Mouse (Mus musculus) hindbrain, embryonic 13.5 days (tissue): Measurements from ENCODE around the gene Pla2g2d. TPM values are rescaled to one million over a fixed set of nuclear protein-coding genes. Genes with fewer than 3 reads are reported as not detected.
"Not testable (repeated sequence)": the region's sequence is repeated elsewhere in the genome, so short reads cannot be mapped to it uniquely, and the experiment has no call there.

Experiments
- ATAC-seq: fragments of 200-750 bp; cut with Nextera tagmentation; 2 replicates; pipeline ENCODE4 v1.8.0; 2017; ENCODE audit warnings: moderate TSS enrichment; ENCODE audit not compliant: low FRiP score
- H3K27ac ChIP-seq: fragments of 300-500 bp; sonication (generic); 2 replicates; pipeline ENCODE4 v1.5.1; 2015; ENCODE audit warnings: inconsistent platforms, mild to moderate bottlenecking, moderate library complexity
- H3K27me3 ChIP-seq: fragments of 300-500 bp; sonication (generic); 2 replicates; pipeline ENCODE4 v1.6.1; 2015; ENCODE audit warnings: mild to moderate bottlenecking, inconsistent platforms
- H3K36me3 ChIP-seq: fragments of 300-500 bp; sonication (generic); 2 replicates; pipeline ENCODE4 v1.6.1; 2015; ENCODE audit warnings: mild to moderate bottlenecking, inconsistent platforms
- H3K4me1 ChIP-seq: fragments of 300-500 bp; sonication (generic); replicated peaks from 2 replicates; pipeline ENCODE4 v1.6.1; 2015; ENCODE audit warnings: inconsistent platforms
- H3K4me2 ChIP-seq: fragments of 300-500 bp; sonication (generic); 2 replicates; pipeline ENCODE4 v1.6.1; 2015; ENCODE audit warnings: inconsistent platforms, mild to moderate bottlenecking, moderate library complexity
- H3K4me3 ChIP-seq: fragments of 300-500 bp; sonication (generic); 2 replicates; pipeline ENCODE4 v1.5.1; 2015; ENCODE audit warnings: mild to moderate bottlenecking, inconsistent platforms
- H3K9ac ChIP-seq: fragments of 300-500 bp; sonication (generic); 2 replicates; pipeline ENCODE4 v1.6.1; 2015; ENCODE audit warnings: mild to moderate bottlenecking, inconsistent platforms
- H3K9me3 ChIP-seq: fragments of 300-500 bp; sonication (generic); 2 replicates; pipeline ENCODE4 v1.6.1; 2016; ENCODE audit warnings: inconsistent platforms
- WGBS: fragments of 180-500 bp; shearing (Covaris S2); methylation state at CpG from one replicate; pipeline ENCODE4 v1.1.7; 2015; 5-methylcytosine and 5-hydroxymethylcytosine counted together
- polyA plus RNA-seq: library from polyadenylated mRNA; unstranded; fragments of >200 nt; fragmentation: Nextera tagmentation; extraction: Ambion mirVana; gene quantifications from 2 replicates; pipeline ENCODE4 v1.2.1, GENCODE M21; 2015

Gene Pla2g2d
- polyA plus RNA-seq, 1 experiment from 2014 or later, result 0.90 TPM

DNA sequence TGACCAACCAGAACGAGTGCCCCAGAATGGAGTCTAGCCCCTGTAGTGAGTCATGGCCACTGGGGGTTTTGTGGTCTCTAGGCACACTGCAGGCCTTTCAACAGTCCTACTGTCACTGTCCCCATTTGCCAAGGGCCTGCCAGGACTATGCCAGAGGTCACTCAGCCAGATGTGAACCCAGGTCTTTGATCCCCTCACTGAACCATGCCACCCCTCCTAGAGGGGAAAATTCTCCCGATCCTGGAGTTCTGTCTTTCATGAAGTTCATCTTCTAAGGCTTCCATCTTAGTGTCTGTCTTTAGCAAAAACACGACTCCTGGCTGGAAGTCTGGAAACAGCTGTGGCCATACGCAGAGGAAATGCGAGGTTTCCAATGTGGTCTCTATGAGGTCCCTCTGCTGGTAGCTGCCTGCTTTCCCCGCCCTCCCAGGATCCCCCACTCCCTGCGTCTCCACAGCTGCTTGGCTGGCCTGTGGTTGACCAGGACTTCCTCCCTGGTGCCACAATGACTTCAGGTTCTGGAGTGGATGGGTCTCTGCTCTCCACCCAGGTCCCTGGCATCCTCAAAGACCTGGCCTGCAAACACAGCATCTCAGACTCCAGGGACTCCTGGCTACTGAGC lies 31.5 kb downstream of the Pla2g2d start:
- Histone ChIP-seq H3K27ac (no peak overlapping the region), H3K27me3 (no peaks in the 10 kb centered on the region; the same call in 1 of the 2 replicates), H3K36me3 (no peaks in the 10 kb centered on the region), H3K9ac (no peak overlapping the region), H3K4me2 (no peak overlapping the region), H3K9me3 (no peaks in the 10 kb centered on the region), H3K4me3 (no peak overlapping the region), H3K4me1 (peaks cover 8% of the 10 kb centered on the region; the same call in 1 of the 2 replicates)
- no peak for ATAC-seq
- 77% methylated on average over 7 of the region's 7 CpGs for WGBS

DNA sequence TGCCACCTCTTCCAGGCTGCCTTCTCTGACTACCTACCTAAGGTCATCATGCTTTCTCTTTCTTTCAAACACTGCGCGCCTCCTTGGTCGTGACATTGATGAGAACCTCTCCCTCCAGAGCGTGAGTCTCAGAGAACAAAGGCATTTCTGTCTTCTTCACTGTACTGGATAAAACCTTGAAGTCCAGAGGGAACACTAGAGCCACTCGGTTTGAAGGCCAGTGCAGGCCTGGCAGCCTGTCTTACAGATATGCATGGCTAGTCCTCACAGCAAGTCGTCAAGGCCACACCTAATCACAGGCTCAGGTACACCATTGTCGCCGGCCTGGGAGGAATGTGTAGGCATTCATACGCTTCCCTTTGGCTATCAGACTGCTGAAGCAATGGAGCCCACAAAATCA lies 40.6 kb downstream of the Pla2g2d start:
- 84% methylated on average over 9 of the region's 9 CpGs for WGBS

DNA sequence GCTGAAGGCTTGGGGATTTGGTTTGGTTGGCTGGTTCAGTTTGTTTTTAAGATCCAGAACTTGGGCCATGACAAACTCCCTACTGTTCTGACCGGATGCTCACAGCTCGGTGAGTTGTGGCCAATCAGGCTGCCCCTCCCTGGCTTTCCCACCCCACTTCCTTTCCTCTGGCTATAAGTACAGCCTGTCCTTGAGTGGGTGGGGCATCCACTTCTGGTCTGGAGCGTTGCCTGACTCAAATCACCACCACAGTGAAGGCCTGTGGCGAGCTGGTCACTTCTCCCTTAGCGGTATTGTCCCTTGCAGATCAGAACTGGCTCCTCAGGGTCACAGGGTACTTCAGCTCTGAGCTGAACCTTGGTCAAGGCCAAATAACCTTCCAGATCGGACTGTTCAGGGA lies 42.2 kb downstream of the Pla2g2d start:
- no peak overlapping the region for H3K4me2 ChIP-seq
- no peaks in the 10 kb centered on the region for H3K36me3 ChIP-seq
- H3K4me1 ChIP-seq, result no peaks in the 10 kb centered on the region
- ATAC-seq, result no peak
- no peak overlapping the region for H3K9ac ChIP-seq
- H3K4me3 ChIP-seq, result no peak overlapping the region
- 80% methylated on average over 6 of the region's 6 CpGs for WGBS
- no peaks in the 10 kb centered on the region for H3K27me3 ChIP-seq
- H3K9me3 ChIP-seq, result no peaks in the 10 kb centered on the region; the same call in 1 of the 2 replicates
- no peak overlapping the region for H3K27ac ChIP-seq

More for the DNA sequence above, 40.6 kb downstream of the Pla2g2d start:
- no peak for ATAC-seq
- no peaks in the 10 kb centered on the region for H3K36me3 ChIP-seq
- H3K9me3 ChIP-seq, result no peaks in the 10 kb centered on the region
- H3K4me1 ChIP-seq, result no peaks in the 10 kb centered on the region
- no peak overlapping the region for H3K9ac ChIP-seq
- H3K4me2 ChIP-seq, result no peak overlapping the region
- H3K27ac ChIP-seq, result no peak overlapping the region
- H3K27me3 ChIP-seq, result no peaks in the 10 kb centered on the region
- no peak overlapping the region for H3K4me3 ChIP-seq

DNA sequence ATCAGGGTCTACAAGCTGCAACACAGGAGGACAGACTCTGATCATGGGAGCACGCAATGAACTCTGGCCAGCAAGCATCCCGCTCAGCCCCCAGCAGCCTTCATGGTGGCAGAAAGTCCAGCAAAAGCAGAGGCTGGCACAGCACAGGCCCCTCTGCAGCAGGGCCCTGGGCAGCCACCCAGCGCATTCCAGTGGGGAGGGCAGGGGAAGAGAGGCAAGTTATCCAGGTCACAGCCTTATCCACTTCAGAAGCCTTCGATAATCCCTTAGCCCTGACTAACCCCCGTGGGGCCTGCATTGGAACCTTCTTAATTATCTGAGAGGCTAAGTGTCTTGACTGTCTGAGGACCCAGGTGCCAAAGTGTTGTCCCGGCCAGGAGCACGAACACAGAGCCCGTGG lies 43.6 kb downstream of the Pla2g2d start:
- WGBS, result 58% methylated on average over 8 of the region's 8 CpGs
- ATAC-seq, result no peak
- no peaks in the 10 kb centered on the region for H3K27me3 ChIP-seq
- H3K36me3 ChIP-seq, result no peaks in the 10 kb centered on the region
- no peaks in the 10 kb centered on the region for H3K4me1 ChIP-seq
- no peaks in the 10 kb centered on the region; the same call in 1 of the 2 replicates for H3K9me3 ChIP-seq
- H3K4me3 ChIP-seq, result no peak overlapping the region
- H3K9ac ChIP-seq, result no peak overlapping the region
- H3K27ac ChIP-seq, result no peak overlapping the region
- H3K4me2 ChIP-seq, result no peak overlapping the region

DNA sequence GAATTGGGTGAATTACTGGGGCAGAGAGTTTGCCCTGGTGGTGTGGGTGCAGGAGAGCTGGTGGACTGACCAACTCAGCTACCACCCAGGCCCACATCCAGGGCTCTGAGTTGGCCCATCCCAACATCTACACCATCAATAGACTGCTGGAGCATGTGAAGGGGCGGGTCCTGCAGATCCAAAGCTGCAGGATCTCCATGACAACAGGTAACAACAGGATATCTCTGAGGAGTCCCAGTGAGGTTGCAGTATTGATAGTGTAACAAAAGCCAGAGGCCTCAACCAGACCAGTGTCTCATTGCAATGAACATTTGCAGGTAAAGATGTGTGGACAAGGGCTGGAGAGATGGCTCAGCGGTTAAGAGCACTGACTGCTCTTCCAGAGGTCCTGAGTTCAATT lies 45.5 kb downstream of the Pla2g2d start:
- no peak for ATAC-seq
- Histone ChIP-seq H3K27ac (no peak overlapping the region), H3K4me1 (no peaks in the 10 kb centered on the region), H3K36me3 (no peaks in the 10 kb centered on the region), H3K4me2 (no peak overlapping the region), H3K27me3 (no peaks in the 10 kb centered on the region), H3K9ac (no peak overlapping the region), H3K9me3 (no peaks in the 10 kb centered on the region; the same call in 1 of the 2 replicates), H3K4me3 (no peak overlapping the region)
- 82% methylated on average over 2 of the region's 2 CpGs for WGBS

DNA sequence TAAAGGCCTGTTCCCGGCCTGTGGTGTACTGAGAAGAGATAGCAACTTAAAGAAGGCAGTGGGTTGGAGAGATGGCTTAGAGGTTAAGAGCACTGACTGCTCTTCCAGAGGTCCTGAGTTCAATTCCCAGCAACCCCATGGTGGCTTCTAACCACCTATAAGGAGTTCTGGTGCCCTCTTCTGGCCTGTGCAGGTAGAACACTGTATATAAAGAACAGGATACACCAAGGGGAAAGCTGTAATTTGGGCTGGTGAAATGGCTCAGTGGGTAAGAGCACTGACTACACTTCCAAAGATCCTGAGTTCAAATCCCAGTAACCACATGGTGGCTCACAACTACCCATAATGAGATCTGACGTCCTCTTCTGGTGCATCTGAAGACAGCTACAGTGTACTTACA lies 48.6 kb downstream of the Pla2g2d start:
- not testable (repeated sequence) for H3K36me3 ChIP-seq, ATAC-seq, H3K9me3 ChIP-seq, H3K4me1 ChIP-seq, H3K4me3 ChIP-seq, H3K27ac ChIP-seq, H3K27me3 ChIP-seq, H3K4me2 ChIP-seq, H3K9ac ChIP-seq
- WGBS, result 79% methylated on average over 2 of the region's 2 CpGs

DNA sequence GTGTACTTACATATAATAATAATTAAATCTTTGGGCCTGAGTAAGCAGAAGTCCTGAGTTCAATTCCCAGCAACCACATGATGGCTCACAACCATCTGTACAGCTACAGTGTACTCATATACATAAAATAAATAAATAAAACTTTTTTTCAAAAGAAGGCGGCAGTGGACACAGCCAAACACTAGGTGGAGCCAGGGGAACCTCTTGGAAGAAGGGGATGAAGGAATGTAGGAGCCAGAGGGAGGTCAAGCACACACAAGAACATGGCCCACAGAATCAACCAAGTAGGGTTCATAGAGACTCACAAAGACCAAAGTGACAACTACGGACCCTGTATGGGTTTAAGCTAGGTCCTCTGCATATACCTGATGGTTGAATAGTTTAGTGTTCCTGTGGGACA lies 49.1 kb downstream of the Pla2g2d start:
- Histone ChIP-seq H3K36me3 (no peaks in the 10 kb centered on the region), H3K4me2 (no peak overlapping the region), H3K4me1 (no peaks in the 10 kb centered on the region), H3K27me3 (no peaks in the 10 kb centered on the region), H3K27ac (no peak overlapping the region), H3K9me3 (no peaks in the 10 kb centered on the region; the same call in 1 of the 2 replicates), H3K4me3 (no peak overlapping the region), H3K9ac (no peak overlapping the region)
- ATAC-seq, result no peak
- WGBS, result 86% methylated on average over 2 of the region's 2 CpGs

GRCm38 (mm10) chr4:138825751-138826567 lies 50.4 kb downstream of the Pla2g2d start:
- H3K4me3 ChIP-seq, result no peak overlapping the region
- H3K4me1 ChIP-seq, result no peaks in the 10 kb centered on the region
- H3K36me3 ChIP-seq, result no peaks in the 10 kb centered on the region
- no peaks in the 10 kb centered on the region for H3K27me3 ChIP-seq
- no peak for ATAC-seq
- no peaks in the 10 kb centered on the region; the same call in 1 of the 2 replicates for H3K9me3 ChIP-seq
- no peak overlapping the region for H3K4me2 ChIP-seq
- H3K27ac ChIP-seq, result no peak overlapping the region
- H3K9ac ChIP-seq, result no peak overlapping the region
- WGBS, result 67% methylated on average over 18 of the region's 18 CpGs

- H3K27me3 ChIP-seq, result no peaks in the 10 kb centered on the region
These were observed 51.6 kb downstream of the Pla2g2d start for GRCm38 (mm10) chr4:138827147-138827546.

More at GRCm38 (mm10) chr4:138827147-138827546, 51.6 kb downstream of the Pla2g2d start:
- H3K4me2 ChIP-seq, result no peak overlapping the region
- WGBS, result 73% methylated on average over 11 of the region's 11 CpGs
- no peaks in the 10 kb centered on the region; the same call in 1 of the 2 replicates for H3K9me3 ChIP-seq
- no peak overlapping the region for H3K27ac ChIP-seq
- H3K9ac ChIP-seq, result no peak overlapping the region
- no peak overlapping the region for H3K4me3 ChIP-seq
- H3K36me3 ChIP-seq, result no peaks in the 10 kb centered on the region
- no peaks in the 10 kb centered on the region for H3K4me1 ChIP-seq
- no peak for ATAC-seq

Other genes starting within 250 kb of the Pla2g2d start
- gene Vwa5b1, start 139.9 kb upstream of the Pla2g2d start, polyA plus RNA-seq, result 1.3 TPM in 2 replicates
- 0.44 and 0.91 TPM in 2 replicates for gene Pla2g2c, start 50.9 kb upstream of the Pla2g2d start, polyA plus RNA-seq
- 3.8 and 4.1 TPM in 2 replicates for gene Ubxn10, start 38.6 kb upstream of the Pla2g2d start, polyA plus RNA-seq
- gene Pla2g2f, start 18.1 kb upstream of the Pla2g2d start, polyA plus RNA-seq, result 0.06 and 0.13 TPM in 2 replicates
- 0.25 and 0.49 TPM in 2 replicates for gene Pla2g5, start 87.7 kb downstream of the Pla2g2d start, polyA plus RNA-seq
- gene Gm13030, start 98.2 kb downstream of the Pla2g2d start, polyA plus RNA-seq, result not detected in 2 replicates
- not detected in 2 replicates for gene Pla2g2e, start 102.2 kb downstream of the Pla2g2d start, polyA plus RNA-seq
- 2.5 and 3.5 TPM in 2 replicates for gene Otud3, start 138.2 kb downstream of the Pla2g2d start, polyA plus RNA-seq
- not detected in 2 replicates for gene Rnf186, start 191.4 kb downstream of the Pla2g2d start, polyA plus RNA-seq
- gene Tmco4, start 197.2 kb downstream of the Pla2g2d start, polyA plus RNA-seq, result 0.89 and 1.3 TPM in 2 replicates